11 mouse cellular contexts compared by ENCODE assay signal in the genomic region with DNA sequence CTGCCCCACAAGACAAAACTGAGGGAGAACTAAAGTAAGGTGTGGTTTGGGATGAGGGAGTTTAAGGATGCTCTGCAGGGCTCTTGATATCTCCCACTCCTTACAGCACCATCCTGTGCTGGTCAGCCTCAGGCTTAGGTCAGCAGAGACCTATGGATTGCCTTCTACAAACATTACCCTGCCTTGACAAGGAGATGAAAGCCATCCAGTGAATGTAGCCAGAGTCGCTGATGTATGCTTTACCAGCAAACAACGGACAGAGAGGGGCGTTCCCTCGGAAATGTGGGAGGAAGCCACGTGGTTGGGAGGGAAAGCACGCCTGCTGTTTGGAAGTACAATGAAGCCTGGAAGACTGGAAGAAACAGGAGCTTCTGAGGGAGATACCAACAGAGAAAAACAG.
DNase-seq lines count a peak whose midpoint lies in the region; ATAC-seq lines count a peak whose summit lies in the region.
"Had no signal": no experiment of that assay in that cellular context is flagged by ENCODE, and none has a peak within 500 bp of the region (broad histone marks: within the 10 kb centered on the region; RNA-seq: fewer than 3 reads in every experiment).

No protein-coding gene starts in this region.

- peak overlapping the region; percentile 98 for H3K27ac ChIP-seq in forebrain, embryonic 12.5 days
- H3K27ac ChIP-seq: limb, embryonic 15.5 days had no signal

- peak overlapping the region; percentile 44 for H3K9ac ChIP-seq in forebrain, embryonic 12.5 days
- H3K9ac ChIP-seq: limb, embryonic 15.5 days had no signal

- no peaks in the 10 kb centered on the region for H3K36me3 ChIP-seq in megakaryocyte, embryonic 14.5 days (replicated peaks; ENCODE audit: low read length)
- peaks cover 42% of the 10 kb centered on the region for H3K36me3 ChIP-seq in forebrain, embryonic 12.5 days (replicated peaks)

- WGBS in forebrain, embryonic 12.5 days: under 1% methylated on average over 6 of the region's 6 CpGs

- peak overlapping the region; percentile 61 for H3K4me2 ChIP-seq in forebrain, embryonic 12.5 days
- H3K4me2 ChIP-seq: limb, embryonic 15.5 days had no signal

- ATAC-seq in megakaryocyte, adult 5-6 weeks (ENCODE audit: poor library complexity, severe bottlenecking): no peak
- ATAC-seq in forebrain, embryonic 12.5 days (ENCODE audit: low FRiP score): peak; percentile 62
- ATAC-seq in monocyte, adult 5-6 weeks (replicated peaks; ENCODE audit: insufficient number of reproducible peaks, low FRiP score, low TSS enrichment, poor library complexity, severe bottlenecking): no peak

- H3K4me3 ChIP-seq in megakaryocyte, embryonic 14.5 days (replicated peaks): peak overlapping the region; percentile 66
- peak overlapping the region; percentile 40 for H3K4me3 ChIP-seq in forebrain, embryonic 12.5 days (replicated peaks)
- H3K4me3 ChIP-seq: limb, embryonic 15.5 days had no signal

- peak; percentile 15 for DNase-seq in lung, postnatal 25 days (ENCODE audit: low spot score)
- peak; percentile 34 for DNase-seq in yolk sac, embryonic 10.5 days (ENCODE audit: low spot score)
- no peak for DNase-seq in urinary bladder, postnatal 4 days (ENCODE audit: low spot score in 2 of 2)
- DNase-seq in spleen, postnatal 4 days (ENCODE audit: low spot score in 2 of 2): no peak
- DNase-seq: adrenal gland, postnatal 10 days; gastrocnemius, postnatal 14 days had no signal

- H3K4me1 ChIP-seq in megakaryocyte, embryonic 14.5 days: peaks cover 7% of the 10 kb centered on the region
- H3K4me1 ChIP-seq in forebrain, embryonic 12.5 days: peaks cover 94% of the 10 kb centered on the region

- H3K9me3 ChIP-seq in megakaryocyte, embryonic 14.5 days: peaks cover 12% of the 10 kb centered on the region
- H3K9me3 ChIP-seq in forebrain, embryonic 12.5 days: no peaks in the 10 kb centered on the region
- H3K9me3 ChIP-seq: limb, embryonic 15.5 days had no signal

- H3K27me3 ChIP-seq in megakaryocyte, embryonic 14.5 days (replicated peaks): peaks cover 34% of the 10 kb centered on the region
- no peaks in the 10 kb centered on the region for H3K27me3 ChIP-seq in forebrain, embryonic 12.5 days
- H3K27me3 ChIP-seq: limb, embryonic 15.5 days had no signal

Comparison
In these comparisons a context has a peak if more than half of its experiments do, and no peak if none do; other contexts are left out.
1. DNase-seq: peak in lung, postnatal 25 days (single experiment) and yolk sac, embryonic 10.5 days (single experiment); none in urinary bladder, postnatal 4 days (0 of 2) and spleen, postnatal 4 days (0 of 2).